Mouse (Mus musculus): ENCODE data around the gene Snx20. TPM values are rescaled to one million over a fixed set of nuclear protein-coding genes. Genes with fewer than 3 reads are reported as not detected.

The Snx20 gene
- polyA plus RNA-seq (2015; fragmentation: Nextera tagmentation; extraction: Ambion mirVana), result 2.0 and 3.6 TPM in 2 replicates

DNA sequence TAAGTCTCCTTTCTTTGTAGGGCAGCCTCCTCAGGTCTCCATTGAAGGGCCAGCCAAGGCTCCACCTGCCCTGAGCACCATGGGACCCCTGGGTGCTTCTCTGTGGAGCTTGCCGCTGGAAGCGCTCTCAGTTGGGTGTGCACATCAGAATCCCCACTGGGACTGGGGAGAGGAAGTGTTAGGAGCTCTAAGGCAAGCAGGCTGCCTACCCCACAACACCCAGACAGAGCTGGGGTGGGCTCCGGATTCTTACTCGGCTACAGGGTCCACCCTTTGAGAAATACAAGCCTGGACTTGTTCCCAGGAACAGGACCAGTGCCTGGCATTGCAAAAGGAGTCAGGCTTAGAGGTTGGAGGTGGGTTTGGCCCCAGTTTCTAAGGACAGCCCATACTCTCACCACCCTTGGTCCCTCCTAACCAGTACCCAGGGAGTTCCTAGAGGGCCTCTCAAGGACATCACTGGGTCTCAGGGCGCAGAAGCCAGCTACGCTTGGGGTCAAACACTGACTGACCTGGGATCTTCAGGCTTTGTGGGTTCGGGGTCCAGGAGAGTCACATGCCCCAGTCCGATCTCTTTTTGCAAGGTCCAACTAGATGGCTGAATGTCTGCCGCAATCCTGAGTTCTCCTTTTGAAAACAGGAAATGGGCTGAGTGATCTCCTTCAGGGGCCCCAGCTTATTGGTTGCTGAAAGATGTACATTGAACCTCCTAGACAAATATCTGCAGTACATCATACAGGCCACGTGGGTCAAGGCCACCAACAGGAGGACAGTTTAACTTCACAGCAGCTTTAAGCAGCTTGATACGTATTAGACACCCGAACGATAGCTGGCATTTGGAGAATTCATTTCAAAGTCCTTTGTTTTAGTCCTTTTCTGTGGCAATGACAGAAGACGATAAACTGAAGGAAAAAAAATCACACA lies at the start of gene Snx20:
TSS of gene Snx20 (minus strand) at position 655 of the 924 bp plus-strand sequence.

DNA sequence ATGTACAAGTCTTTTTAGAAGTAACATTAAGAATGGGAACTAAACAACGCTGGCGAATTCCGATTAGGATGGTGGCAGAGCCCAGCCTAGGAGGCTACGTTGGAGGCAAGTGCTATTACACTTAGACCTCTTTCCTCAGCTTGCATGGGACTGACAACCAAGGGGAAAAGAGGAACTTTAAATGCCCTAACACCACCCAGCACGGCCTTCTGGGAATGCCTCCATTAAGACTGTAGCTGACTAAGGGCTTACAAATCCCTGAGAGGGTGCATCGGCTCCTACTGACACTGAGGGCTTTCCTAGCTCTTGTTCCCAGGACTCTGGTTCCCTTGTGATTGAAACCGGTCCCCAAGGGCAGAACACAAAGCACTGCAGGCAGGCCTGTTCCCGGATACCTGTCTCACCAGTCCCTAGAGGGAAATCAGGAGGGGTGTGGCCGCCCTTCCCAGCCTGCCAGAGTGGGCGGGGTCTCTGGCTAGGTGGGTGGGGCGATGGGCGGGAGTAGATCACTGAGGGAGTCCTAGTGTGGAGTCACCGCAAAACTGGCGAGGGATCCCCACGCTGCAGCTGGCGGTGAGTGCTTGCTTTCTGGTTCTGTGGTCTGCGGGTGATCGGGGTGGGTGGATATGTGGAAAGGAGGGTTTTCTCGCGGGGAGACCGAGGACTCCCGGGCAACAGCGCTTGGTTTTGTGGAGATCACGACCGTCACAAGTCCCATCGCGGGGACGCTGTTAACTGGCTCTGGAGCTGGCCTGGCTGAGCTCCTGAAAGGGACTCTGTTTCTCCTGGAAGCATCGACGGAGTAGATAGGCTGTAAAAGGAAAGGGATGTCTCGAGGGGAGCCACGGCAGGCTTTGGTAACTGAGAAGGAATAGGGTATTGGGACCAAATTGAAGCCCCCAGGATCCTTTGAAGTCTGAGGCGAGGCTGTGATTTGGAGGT lies 11.2 kb upstream of the Snx20 start, which contains the start of gene Nod2:
TSS of gene Nod2 (plus strand) at position 479 of the 942 bp plus-strand sequence.

Other genes starting within 250 kb of the Snx20 start
- 10.5 and 11.9 TPM in 2 replicates for gene Nkd1, start 114.8 kb downstream of the Snx20 start, polyA plus RNA-seq (2015; fragmentation: Nextera tagmentation; extraction: Ambion mirVana)
- 0.23 and 0.24 TPM in 2 replicates for gene Nod2, start 11.2 kb upstream of the Snx20 start, polyA plus RNA-seq (2015; fragmentation: Nextera tagmentation; extraction: Ambion mirVana)
- 7.6 and 7.7 TPM in 2 replicates for gene Cyld, start 60.9 kb upstream of the Snx20 start, polyA plus RNA-seq (2015; fragmentation: Nextera tagmentation; extraction: Ambion mirVana)

Data from skeletal muscle tissue, postnatal 0 days (tissue).